Mouse (Mus musculus) embryonic fibroblast, embryonic 13.5 days (primary cell): ENCODE results near the gene Vangl2.

Experiments
- CTCF ChIP-seq: IDR thresholded peaks from 2 replicates; pipeline ENCODE4 v1.5.1; 2011; ENCODE audit warnings: mild to moderate bottlenecking, control low read depth, low read length, moderate library complexity, borderline replicate concordance; ENCODE audit not compliant: insufficient read depth
- POLR2A ChIP-seq: IDR thresholded peaks from 2 replicates; pipeline ENCODE4 v1.6.1; 2011; ENCODE audit warnings: low read depth, mild to moderate bottlenecking, control low read depth, low read length, moderate library complexity

DNA sequence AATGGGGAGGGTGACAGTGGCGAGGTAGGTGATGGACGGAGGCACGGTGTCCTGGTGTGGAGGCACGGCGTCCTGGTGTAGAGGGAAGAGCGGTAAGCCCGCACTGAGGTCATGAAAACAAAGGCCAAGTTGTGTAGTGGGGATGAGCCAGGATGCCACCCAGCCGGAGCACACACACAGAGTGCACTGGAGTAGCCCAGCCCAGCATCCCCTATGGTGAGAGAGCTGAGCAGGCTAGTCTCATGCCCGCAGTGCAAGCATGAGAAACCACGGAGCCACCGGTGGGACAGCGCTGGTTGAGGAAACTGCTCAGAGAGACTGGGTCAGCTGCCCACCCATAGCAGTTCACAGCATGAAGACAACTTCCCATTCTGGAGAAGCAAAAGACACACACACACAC lies 26.6 kb downstream of the Vangl2 start:
- TF ChIP-seq CTCF (no peak), POLR2A (no peak)
